Mouse (Mus musculus) midbrain, embryonic 16.5 days (tissue): ENCODE results near the gene Large2. TPM values are rescaled to one million over a fixed set of nuclear protein-coding genes. Genes with fewer than 3 reads are reported as not detected.

Experiments used
- ATAC-seq: fragments of 200-750 bp; cut with Nextera tagmentation; 2 replicates; pipeline ENCODE4 v1.8.0; 2017; ENCODE audit warnings: moderate TSS enrichment
- H3K27ac ChIP-seq: fragments of 300-500 bp; sonication (generic); 2 replicates; pipeline ENCODE4 v1.5.1; 2014; ENCODE audit warnings: mild to moderate bottlenecking, low read length, mixed read lengths
- H3K27me3 ChIP-seq: fragments of 300-500 bp; sonication (generic); 2 replicates; pipeline ENCODE4 v1.6.1; 2014; ENCODE audit warnings: low read depth, low read length, mixed read lengths; ENCODE audit not compliant: control insufficient read depth, insufficient read depth
- H3K36me3 ChIP-seq: fragments of 300-500 bp; sonication (generic); 2 replicates; pipeline ENCODE4 v1.6.1; 2014; ENCODE audit warnings: mild to moderate bottlenecking, low read length, moderate library complexity, mixed read lengths; ENCODE audit not compliant: control insufficient read depth, insufficient read depth
- H3K4me1 ChIP-seq: fragments of 300-500 bp; sonication (generic); 2 replicates; pipeline ENCODE4 v1.6.1; 2014; ENCODE audit warnings: mild to moderate bottlenecking, low read length, mixed read lengths; ENCODE audit not compliant: control insufficient read depth, insufficient read depth
- H3K4me2 ChIP-seq: fragments of 300-500 bp; sonication (generic); 2 replicates; pipeline ENCODE4 v1.6.1; 2014; ENCODE audit warnings: mild to moderate bottlenecking, low read length, mixed read lengths
- H3K4me3 ChIP-seq: fragments of 300-500 bp; sonication (generic); 2 replicates; pipeline ENCODE4 v1.5.1; 2014; ENCODE audit warnings: low read depth, mild to moderate bottlenecking, low read length, moderate library complexity, mixed read lengths
- H3K9ac ChIP-seq: fragments of 300-500 bp; sonication (generic); 2 replicates; pipeline ENCODE4 v1.6.1; 2014; ENCODE audit warnings: low read depth, low read length, mixed read lengths
- H3K9me3 ChIP-seq: fragments of 300-500 bp; sonication (generic); replicated peaks from 2 replicates; pipeline ENCODE4 v1.6.1; 2014; ENCODE audit warnings: mild to moderate bottlenecking, low read length, mixed read lengths; ENCODE audit not compliant: control insufficient read depth, poor library complexity, severe bottlenecking
- WGBS: fragments of 180-500 bp; shearing (Covaris S2); extraction: QIAGEN DNeasy Blood & Tissue Kit; methylation state at CpG from one replicate; pipeline ENCODE4 v1.1.7; 2014; 5-methylcytosine and 5-hydroxymethylcytosine counted together
- polyA plus RNA-seq: library from polyadenylated mRNA; unstranded; fragments of >200 nt; fragmentation: Nextera tagmentation; extraction: Ambion mirVana; gene quantifications from 2 replicates; pipeline ENCODE4 v1.2.1, GENCODE M21; 2015

Large2 gene
- polyA plus RNA-seq, 1 experiment from 2014 or later: 1.9 TPM

- Histone ChIP-seq H3K27ac (peak overlapping the region; percentile 62), H3K4me2 (peak overlapping the region; percentile 57), H3K9ac (peak overlapping the region; percentile 59), H3K36me3 (no peaks in the 10 kb centered on the region), H3K4me3 (peak overlapping the region; percentile 31), H3K4me1 (peaks cover 48% of the 10 kb centered on the region), H3K27me3 (no peaks in the 10 kb centered on the region), H3K9me3 (no peaks in the 10 kb centered on the region)
- no peak for ATAC-seq
- WGBS: 7% methylated on average over 26 of the region's 26 CpGs
Observed at GRCm38 (mm10) chr2:92392318-92393264, 17.9 kb upstream of the Large2 start.

DNA sequence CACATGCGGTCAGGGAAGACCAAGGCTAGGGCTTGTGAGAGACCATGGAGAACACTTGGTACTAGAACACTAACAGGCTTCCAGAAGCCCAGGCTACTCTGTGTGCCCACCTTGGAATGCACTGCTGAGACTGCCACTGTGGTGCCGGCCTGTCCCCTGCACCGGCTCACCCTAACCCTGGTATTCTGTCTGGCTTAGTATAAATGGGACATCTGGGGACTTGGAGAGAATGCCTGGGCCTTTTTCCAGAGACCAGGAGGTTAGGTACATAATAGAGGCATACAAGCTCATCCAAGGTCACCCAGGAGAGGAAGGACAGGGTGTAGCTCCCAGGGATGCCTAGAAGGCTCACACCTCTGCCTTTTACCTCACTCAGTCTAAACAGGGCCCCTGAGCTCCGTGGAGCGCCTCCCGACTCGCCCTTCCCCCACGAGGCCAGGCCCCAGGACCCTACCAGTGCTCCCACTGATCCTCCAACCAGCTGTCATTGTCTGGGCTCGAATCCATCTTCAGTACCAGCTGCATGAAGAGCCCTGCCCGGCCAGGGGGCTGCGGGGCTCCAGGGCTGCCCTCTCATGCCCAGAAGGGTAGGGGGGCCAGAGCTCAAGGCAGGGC lies 17.1 kb upstream of the Large2 start:
- no peak for ATAC-seq

DNA sequence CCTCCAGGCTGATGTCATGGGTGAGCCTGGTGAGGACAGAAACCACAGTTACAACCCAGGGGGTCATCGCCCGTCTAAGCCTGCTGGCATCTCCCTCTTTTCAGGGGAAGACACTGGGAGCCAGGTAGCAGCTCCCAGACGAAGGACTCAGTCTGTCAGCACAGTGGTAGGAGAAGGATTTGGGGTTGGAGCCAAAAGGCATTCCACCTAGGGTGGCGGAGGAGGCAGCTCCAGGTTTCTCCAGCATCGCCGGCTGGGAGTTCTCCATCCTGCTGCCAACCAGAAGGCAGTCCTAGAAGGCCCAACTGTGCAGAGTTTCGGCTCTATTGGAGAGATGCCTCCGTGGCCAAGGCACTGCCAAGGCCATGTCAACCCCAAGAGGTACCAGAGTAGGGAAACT lies 16.4 kb upstream of the Large2 start:
- H3K4me3 ChIP-seq: no peak overlapping the region
- H3K4me1 ChIP-seq: peaks cover 45% of the 10 kb centered on the region
- no peaks in the 10 kb centered on the region for H3K27me3 ChIP-seq
- H3K27ac ChIP-seq: no peak overlapping the region
- no peaks in the 10 kb centered on the region for H3K9me3 ChIP-seq
- peaks cover 12% of the 10 kb centered on the region for H3K36me3 ChIP-seq
- H3K9ac ChIP-seq: no peak overlapping the region
- no peak overlapping the region for H3K4me2 ChIP-seq
- WGBS: 90% methylated on average over 8 of the region's 8 CpGs
- no peak for ATAC-seq

More for the DNA sequence above, 17.1 kb upstream of the Large2 start:
- H3K36me3 ChIP-seq: peaks cover 5% of the 10 kb centered on the region
- H3K27ac ChIP-seq: peak overlapping the region; percentile 62
- WGBS: 14% methylated on average over 10 of the region's 11 CpGs
- peaks cover 45% of the 10 kb centered on the region for H3K4me1 ChIP-seq
- H3K9me3 ChIP-seq: no peaks in the 10 kb centered on the region
- peak overlapping the region; percentile 57 for H3K4me2 ChIP-seq
- peak overlapping the region; percentile 59 for H3K9ac ChIP-seq
- no peaks in the 10 kb centered on the region for H3K27me3 ChIP-seq
- peak overlapping the region; percentile 31 for H3K4me3 ChIP-seq

- no peak overlapping the region; the same call in 1 of the 2 replicates for H3K4me2 ChIP-seq
- peaks cover 45% of the 10 kb centered on the region for H3K4me1 ChIP-seq
- H3K4me3 ChIP-seq: no peak overlapping the region
- 74% methylated on average over 6 of the region's 6 CpGs for WGBS
- H3K27me3 ChIP-seq: no peaks in the 10 kb centered on the region
- peak overlapping the region; percentile 94 for H3K27ac ChIP-seq
- H3K36me3 ChIP-seq: peaks cover 19% of the 10 kb centered on the region
- no peaks in the 10 kb centered on the region for H3K9me3 ChIP-seq
- ATAC-seq: no peak
- no peak overlapping the region for H3K9ac ChIP-seq
Observed at GRCm38 (mm10) chr2:92390206-92390930, 15.7 kb upstream of the Large2 start.

DNA sequence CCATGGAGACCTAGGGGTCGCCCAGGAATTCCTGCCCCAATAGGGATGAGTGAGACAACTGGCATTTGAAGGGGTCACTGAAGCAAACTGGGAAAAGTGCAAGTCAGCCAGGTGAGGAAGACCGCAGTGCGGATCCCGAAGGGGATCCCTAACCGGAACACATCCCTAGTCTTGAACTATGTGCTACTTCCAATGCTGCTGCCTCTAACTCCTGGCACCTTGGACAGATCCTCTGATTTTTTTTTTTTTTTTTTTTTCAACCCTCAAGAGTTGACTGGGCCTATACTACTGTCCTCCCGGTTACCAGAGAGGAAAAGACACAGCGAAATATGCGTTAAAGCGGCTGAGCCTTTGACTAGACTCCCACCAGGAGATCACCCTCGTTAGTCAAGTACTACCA lies 15.0 kb upstream of the Large2 start:
- Histone ChIP-seq H3K27ac (peak overlapping the region; percentile 94), H3K27me3 (no peaks in the 10 kb centered on the region), H3K4me2 (peak overlapping the region; percentile 73), H3K9me3 (no peaks in the 10 kb centered on the region), H3K4me1 (peaks cover 45% of the 10 kb centered on the region), H3K36me3 (peaks cover 20% of the 10 kb centered on the region), H3K9ac (peak overlapping the region; percentile 78), H3K4me3 (peak overlapping the region; percentile 67)
- ATAC-seq: no peak; the same call in 1 of the 2 replicates
- WGBS: 2% methylated on average over 10 of the region's 10 CpGs

- Histone ChIP-seq H3K36me3 (peaks cover 23% of the 10 kb centered on the region), H3K27ac (peak overlapping the region; percentile 94), H3K9me3 (no peaks in the 10 kb centered on the region), H3K27me3 (no peaks in the 10 kb centered on the region), H3K4me3 (peak overlapping the region; percentile 67), H3K4me2 (peak overlapping the region; percentile 73), H3K9ac (peak overlapping the region; percentile 78), H3K4me1 (peaks cover 45% of the 10 kb centered on the region)
- ATAC-seq: peak; percentile 89
- WGBS: under 1% methylated on average over 60 of the region's 62 CpGs
Observed at GRCm38 (mm10) chr2:92388891-92389641, 14.4 kb upstream of the Large2 start.

GRCm38 (mm10) chr2:92388081-92388517 lies 13.4 kb upstream of the Large2 start:
- peaks cover 42% of the 10 kb centered on the region for H3K4me1 ChIP-seq
- no peaks in the 10 kb centered on the region for H3K27me3 ChIP-seq
- peak overlapping the region; percentile 67 for H3K4me3 ChIP-seq
- peak overlapping the region; percentile 78 for H3K9ac ChIP-seq
- 32% methylated on average over 3 of the region's 3 CpGs for WGBS
- H3K9me3 ChIP-seq: no peaks in the 10 kb centered on the region
- ATAC-seq: no peak
- H3K36me3 ChIP-seq: peaks cover 33% of the 10 kb centered on the region
- H3K27ac ChIP-seq: peak overlapping the region; percentile 94
- H3K4me2 ChIP-seq: peak overlapping the region; percentile 73

DNA sequence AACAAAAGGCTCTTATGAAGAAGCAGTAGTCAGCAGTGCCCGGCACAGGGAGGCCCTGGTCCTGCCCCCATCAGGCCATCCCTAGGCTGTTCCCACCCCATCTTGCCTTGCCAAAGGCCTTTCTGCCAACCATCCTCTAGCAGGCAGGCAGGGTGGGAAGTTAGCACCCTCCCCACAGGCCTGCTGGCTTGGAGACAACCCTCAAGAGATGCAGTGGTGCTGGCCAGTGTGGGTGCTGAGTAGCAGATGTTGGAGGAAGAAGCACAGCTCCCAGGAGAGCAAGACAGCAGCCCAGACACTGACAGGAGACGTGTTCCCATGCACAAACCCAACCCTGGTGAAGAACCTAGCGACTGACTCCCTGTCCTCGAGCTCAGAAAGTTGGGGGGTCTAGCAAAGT lies 13.0 kb upstream of the Large2 start:
- H3K4me3 ChIP-seq: peak overlapping the region; percentile 67; the same call in 1 of the 2 replicates
- no peaks in the 10 kb centered on the region for H3K27me3 ChIP-seq
- peak overlapping the region; percentile 78 for H3K9ac ChIP-seq
- H3K27ac ChIP-seq: 0 out of 2 replicates have a peak overlapping the region, but pooled peaks have one; percentile 94
- peaks cover 36% of the 10 kb centered on the region for H3K36me3 ChIP-seq
- WGBS: 71% methylated on average over 4 of the region's 4 CpGs
- peaks cover 37% of the 10 kb centered on the region for H3K4me1 ChIP-seq
- no peak for ATAC-seq
- no peaks in the 10 kb centered on the region for H3K9me3 ChIP-seq
- H3K4me2 ChIP-seq: peak overlapping the region; percentile 73
